In the genomic region with DNA sequence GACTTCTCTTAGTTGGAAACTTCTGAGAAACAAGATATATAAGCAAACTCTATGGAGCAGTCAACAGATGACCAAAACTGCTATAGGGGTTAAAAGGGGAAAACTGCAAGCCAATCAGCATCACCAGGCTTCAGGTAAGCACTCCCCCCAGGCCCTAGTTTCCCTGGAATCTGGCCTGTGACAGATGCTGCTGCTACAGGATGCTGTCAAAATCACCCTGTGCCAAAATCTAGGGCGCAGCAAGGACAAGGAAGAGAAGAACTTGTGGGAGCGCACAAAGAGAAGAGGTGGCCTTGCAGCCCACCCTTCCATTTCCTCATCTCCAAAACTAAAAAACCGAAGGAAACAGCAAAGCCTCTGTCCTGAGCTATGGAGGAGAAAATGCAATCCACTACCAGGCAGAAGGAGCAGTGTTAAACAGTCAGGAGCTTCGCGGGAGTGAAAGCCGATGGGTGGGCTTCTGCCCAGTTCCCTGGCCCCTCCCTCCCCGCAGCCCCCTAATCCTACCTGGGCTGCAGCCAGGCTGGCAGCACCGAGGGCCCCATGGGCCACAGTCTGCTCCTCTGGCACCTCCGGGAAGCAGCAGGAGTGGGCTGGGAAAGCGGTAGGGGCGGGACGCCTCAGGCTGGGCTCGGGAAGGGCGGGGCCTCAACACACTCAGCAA, we compare ENCODE assay signal across 7 mouse cellular contexts. TPM values are rescaled to one million over a fixed set of nuclear protein-coding genes. Genes with fewer than 3 reads are reported as not detected.
A peak's percentile ranks its signal among the peaks of the same experiment; 100 is the strongest.
DNase-seq lines count a peak whose midpoint lies in the region; ATAC-seq lines count a peak whose summit lies in the region.

A gene (minus strand): TSS at position 603 of the 664 bp plus-strand sequence.

- peak within 1 kb of the TSS; percentile 51 for H3K9ac ChIP-seq in forebrain, embryonic 16.5 days (replicated peaks; ENCODE audit: low read depth, low read length)
- peak within 1 kb of the TSS; percentile 69 for H3K9ac ChIP-seq in limb, embryonic 13.5 days
- H3K9ac ChIP-seq in midbrain, embryonic 12.5 days (replicated peaks), result peak within 1 kb of the TSS; percentile 40
- H3K9ac ChIP-seq in stomach, embryonic 15.5 days, result peak within 1 kb of the TSS; percentile 37; the same call in 1 of the 2 replicates

- no peaks in the 10 kb centered on the region for H3K4me1 ChIP-seq in brown adipose tissue, adult 24 weeks (ENCODE audit: control insufficient read depth, insufficient read depth, insufficient read length, low read length)
- peaks cover 9% of the 10 kb centered on the region for H3K4me1 ChIP-seq in forebrain, embryonic 16.5 days (replicated peaks; ENCODE audit: control insufficient read depth, insufficient read depth, low read length)
- peaks cover 19% of the 10 kb centered on the region for H3K4me1 ChIP-seq in hindbrain, embryonic 10.5 days (replicated peaks)
- peaks cover 16% of the 10 kb centered on the region for H3K4me1 ChIP-seq in limb, embryonic 13.5 days
- peaks cover 14% of the 10 kb centered on the region for H3K4me1 ChIP-seq in midbrain, embryonic 12.5 days
- 0 out of 2 replicates have a peak, but pooled peaks cover 6% of the 10 kb centered on the region for H3K4me1 ChIP-seq in stomach, embryonic 15.5 days

- 7% methylated on average over 14 of the region's 14 CpGs for WGBS in forebrain, embryonic 16.5 days
- 6% methylated on average over 14 of the region's 14 CpGs for WGBS in hindbrain, embryonic 10.5 days
- 5% methylated on average over 14 of the region's 14 CpGs for WGBS in limb, embryonic 13.5 days
- WGBS in midbrain, embryonic 12.5 days, result 8% methylated on average over 14 of the region's 14 CpGs
- WGBS in stomach, embryonic 15.5 days, result 3% methylated on average over 14 of the region's 14 CpGs

- H3K4me2 ChIP-seq in forebrain, embryonic 16.5 days (ENCODE audit: low read length), result peak within 1 kb of the TSS; percentile 56
- H3K4me2 ChIP-seq in limb, embryonic 13.5 days (replicated peaks), result peak within 1 kb of the TSS; percentile 73
- peak within 1 kb of the TSS; percentile 60 for H3K4me2 ChIP-seq in midbrain, embryonic 12.5 days (replicated peaks)
- peak within 1 kb of the TSS; percentile 71 for H3K4me2 ChIP-seq in stomach, embryonic 15.5 days

- peak within 1 kb of the TSS; percentile 56 for H3K27ac ChIP-seq in brown adipose tissue, adult 24 weeks (replicated peaks; ENCODE audit: low read depth, low read length)
- H3K27ac ChIP-seq in forebrain, embryonic 16.5 days (ENCODE audit: low read length), result no peak within 1 kb of the TSS
- H3K27ac ChIP-seq in hindbrain, embryonic 10.5 days, result peak within 1 kb of the TSS; percentile 83
- no peak within 1 kb of the TSS; the same call in 1 of the 2 replicates for H3K27ac ChIP-seq in limb, embryonic 13.5 days
- no peak within 1 kb of the TSS for H3K27ac ChIP-seq in midbrain, embryonic 12.5 days (replicated peaks)
- H3K27ac ChIP-seq in stomach, embryonic 15.5 days, result no peak within 1 kb of the TSS

- no peaks in the 10 kb centered on the region for H3K9me3 ChIP-seq in forebrain, embryonic 16.5 days (ENCODE audit: control insufficient read depth, low read length)
- no peaks in the 10 kb centered on the region for H3K9me3 ChIP-seq in hindbrain, embryonic 10.5 days
- H3K9me3 ChIP-seq in limb, embryonic 13.5 days, result no peaks in the 10 kb centered on the region
- H3K9me3 ChIP-seq in midbrain, embryonic 12.5 days, result no peaks in the 10 kb centered on the region
- H3K9me3 ChIP-seq in stomach, embryonic 15.5 days, result no peaks in the 10 kb centered on the region

- H3K4me3 ChIP-seq in brown adipose tissue, adult 24 weeks (ENCODE audit: insufficient read depth, low read depth, low read length), result peak within 1 kb of the TSS; percentile 54
- peak within 1 kb of the TSS; percentile 36 for H3K4me3 ChIP-seq in forebrain, embryonic 16.5 days (replicated peaks; ENCODE audit: low read length)
- H3K4me3 ChIP-seq in hindbrain, embryonic 10.5 days, result peak within 1 kb of the TSS; percentile 54
- H3K4me3 ChIP-seq in limb, embryonic 13.5 days, result peak within 1 kb of the TSS; percentile 47
- peak within 1 kb of the TSS; percentile 41 for H3K4me3 ChIP-seq in midbrain, embryonic 12.5 days
- H3K4me3 ChIP-seq in stomach, embryonic 15.5 days (replicated peaks), result peak within 1 kb of the TSS; percentile 46

- no peaks in the 10 kb centered on the region for H3K27me3 ChIP-seq in forebrain, embryonic 16.5 days (replicated peaks; ENCODE audit: control insufficient read depth, insufficient read depth, low read length)
- no peaks in the 10 kb centered on the region for H3K27me3 ChIP-seq in hindbrain, embryonic 10.5 days (ENCODE audit: insufficient read depth, poor library complexity, severe bottlenecking)
- no peaks in the 10 kb centered on the region for H3K27me3 ChIP-seq in limb, embryonic 13.5 days
- H3K27me3 ChIP-seq in midbrain, embryonic 12.5 days, result no peaks in the 10 kb centered on the region
- no peaks in the 10 kb centered on the region for H3K27me3 ChIP-seq in stomach, embryonic 15.5 days (replicated peaks)

- no peaks in the 10 kb centered on the region for H3K36me3 ChIP-seq in forebrain, embryonic 16.5 days (ENCODE audit: control insufficient read depth, insufficient read depth)
- H3K36me3 ChIP-seq in hindbrain, embryonic 10.5 days, result no peaks in the 10 kb centered on the region
- no peaks in the 10 kb centered on the region for H3K36me3 ChIP-seq in limb, embryonic 13.5 days
- H3K36me3 ChIP-seq in midbrain, embryonic 12.5 days, result no peaks in the 10 kb centered on the region
- no peaks in the 10 kb centered on the region for H3K36me3 ChIP-seq in stomach, embryonic 15.5 days

- DNase-seq in ZHBTc4 (ENCODE audit: low read depth, low spot score), result peak; percentile 68
- DNase-seq in hindbrain, embryonic 10.5 days (ENCODE audit: low spot score), result peak; percentile 58

- peak; percentile 89 for ATAC-seq in forebrain, embryonic 16.5 days
- ATAC-seq in limb, embryonic 13.5 days (ENCODE audit: low FRiP score, low read depth), result peak; percentile 84; the same call in 1 of the 2 replicates
- peak; percentile 81 for ATAC-seq in midbrain, embryonic 12.5 days (ENCODE audit: low FRiP score, low read depth)
- ATAC-seq in stomach, embryonic 15.5 days (ENCODE audit: insufficient read depth, low FRiP score, low read depth), result peak; percentile 87

RNA-seq across cellular contexts. Expression of the gene that starts here (rescaled TPM):
- polyA plus RNA-seq in brown adipose tissue, adult 24 weeks (2012; ENCODE audit: insufficient read depth, insufficient read length, missing spikeins), result 2.2 and 2.8 TPM in 2 replicates
- 2.8 and 3.9 TPM in 2 replicates for polyA plus RNA-seq in forebrain, embryonic 16.5 days (2015; fragmentation: Nextera tagmentation; extraction: Ambion mirVana)
- polyA plus RNA-seq in hindbrain, embryonic 10.5 days (2016; fragmentation: Nextera tagmentation; extraction: Ambion mirVana), result 3.1 and 4.6 TPM in 2 replicates
- 6.8 TPM in 2 replicates for polyA plus RNA-seq in limb, embryonic 13.5 days (2015; fragmentation: Nextera tagmentation; extraction: Ambion mirVana)
- 3.8 TPM in 2 replicates for polyA plus RNA-seq in midbrain, embryonic 12.5 days (2016; fragmentation: Nextera tagmentation; extraction: Ambion mirVana)
- 12.0 and 13.4 TPM in 2 replicates for polyA plus RNA-seq in stomach, embryonic 15.5 days (2015; fragmentation: Nextera tagmentation; extraction: Ambion mirVana)

Comparison
In these comparisons a context has a peak if more than half of its experiments do, and no peak if none do; other contexts are left out.
1. H3K27ac ChIP-seq: peak in brown adipose tissue, adult 24 weeks (single experiment) and hindbrain, embryonic 10.5 days (single experiment); none in forebrain, embryonic 16.5 days (single experiment), limb, embryonic 13.5 days (single experiment), midbrain, embryonic 12.5 days (single experiment) and stomach, embryonic 15.5 days (single experiment).
2. Peak in every context shown above with its lines, with median percentiles within 50 percentile points of each other: H3K4me3 ChIP-seq, ATAC-seq, H3K4me2 ChIP-seq and H3K9ac ChIP-seq.